Mouse (Mus musculus) cerebellum, adult 2 months (tissue): ENCODE measurements at regions not wholly inside any gene's neighbourhood (a gene's known extent, or its start where the extent isn't known, plus 50 kb on each side); places are given as distances from the start of the nearest gene placed in this dataset.

Experiments
- DNase-seq, 2 experiments: peaks; one replicate each; pipeline ENCODE4 v3.0.0; 2021
- H3K27ac ChIP-seq: fragments of 200-500 bp; 2 replicates; pipeline ENCODE4 v1.5.1; 2012; ENCODE audit warnings: low read length, control low read depth, inconsistent platforms; ENCODE audit not compliant: insufficient read depth
- H3K27me3 ChIP-seq: fragments of 200-500 bp; 2 replicates; pipeline ENCODE4 v1.6.1; 2012; ENCODE audit warnings: inconsistent platforms, mild to moderate bottlenecking, low read length, moderate library complexity; ENCODE audit not compliant: control insufficient read depth, insufficient read depth
- H3K4me1 ChIP-seq: fragments of 200-500 bp; 2 replicates; pipeline ENCODE4 v1.6.1; 2011; ENCODE audit warnings: low read length; ENCODE audit not compliant: control insufficient read depth, insufficient read depth
- H3K4me3 ChIP-seq: fragments of 200-500 bp; replicated peaks from 2 replicates; pipeline ENCODE3; 2011; ENCODE audit warnings: mild to moderate bottlenecking, low read depth, low read length, control low read depth; ENCODE audit not compliant: insufficient read depth
- CTCF ChIP-seq: fragments of 200-500 bp; IDR thresholded peaks from 2 replicates; pipeline ENCODE4 v1.5.1; 2011; ENCODE audit warnings: low read depth, mild to moderate bottlenecking, control low read depth, low read length, moderate library complexity, borderline replicate concordance; ENCODE audit not compliant: insufficient read depth
- POLR2A ChIP-seq: fragments of 200-500 bp; IDR thresholded peaks from 2 replicates; pipeline ENCODE4 v1.6.1; 2011; ENCODE audit warnings: low read length, control low read depth, borderline replicate concordance; ENCODE audit not compliant: insufficient read depth
- WGBS: fragments of 180-500 bp; shearing (Covaris S2); methylation state at CpG from one replicate; pipeline ENCODE4 v1.1.7; 2018; 5-methylcytosine and 5-hydroxymethylcytosine counted together

- 63% methylated on average over 5 of the region's 5 CpGs for WGBS
- TF ChIP-seq POLR2A = no peak
- no peak overlapping the region for H3K4me3 ChIP-seq
- no peaks in the 10 kb centered on the region for H3K27me3 ChIP-seq
- no peak for DNase-seq
- H3K4me1 ChIP-seq = no peaks in the 10 kb centered on the region
- no peak overlapping the region for H3K27ac ChIP-seq
Measured at GRCm38 (mm10) chr11:64172926-64173325, 93.7 kb upstream of the Cox10 start.

- Histone ChIP-seq H3K4me3 (no peak overlapping the region), H3K4me1 (no peaks in the 10 kb centered on the region), H3K27ac (no peak overlapping the region), H3K27me3 (no peaks in the 10 kb centered on the region)
- 40% methylated on average over 8 of the region's 8 CpGs for WGBS
- TF ChIP-seq CTCF (no peak), POLR2A (no peak)
- no peak for DNase-seq
Measured at GRCm38 (mm10) chr11:64168626-64169025, 89.4 kb upstream of the Cox10 start.

DNA sequence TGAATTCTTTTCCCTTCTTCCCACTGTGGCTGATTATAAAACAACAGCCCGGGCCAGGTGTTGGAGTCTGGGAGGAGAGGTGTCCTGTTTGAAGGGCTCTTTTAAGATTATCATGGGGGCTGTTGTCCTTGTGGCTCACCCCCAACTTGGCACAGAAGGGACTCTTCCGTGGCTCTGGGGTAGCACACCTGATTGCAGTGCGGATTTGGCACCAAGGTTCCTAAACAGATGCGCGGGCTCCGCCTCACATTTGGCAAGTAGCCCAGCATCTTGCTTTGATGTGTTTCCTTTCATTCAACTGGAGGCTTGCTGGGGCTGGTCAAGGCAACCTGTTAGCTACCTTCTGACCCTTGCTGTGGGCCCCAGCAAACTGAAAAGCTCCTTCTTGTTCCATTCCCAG, 85.5 kb upstream of the Cox10 start:
- H3K27ac ChIP-seq = no peak overlapping the region
- no peak for DNase-seq
- H3K4me3 ChIP-seq = no peak overlapping the region
- H3K4me1 ChIP-seq = no peaks in the 10 kb centered on the region
- WGBS = 22% methylated on average over 6 of the region's 6 CpGs
- no peak for TF ChIP-seq POLR2A
- no peaks in the 10 kb centered on the region for H3K27me3 ChIP-seq

GRCm38 (mm10) chr11:64158281-64158680, 79.0 kb upstream of the Cox10 start:
- no peaks in the 10 kb centered on the region for H3K4me1 ChIP-seq
- H3K27me3 ChIP-seq = no peaks in the 10 kb centered on the region
- TF ChIP-seq POLR2A (no peak), CTCF (no peak)
- no peak overlapping the region for H3K27ac ChIP-seq
- H3K4me3 ChIP-seq = no peak overlapping the region
- DNase-seq = no peak
- WGBS = 83% methylated on average over 5 of the region's 5 CpGs

- DNase-seq = no peak
- Histone ChIP-seq H3K27me3 (no peaks in the 10 kb centered on the region), H3K4me3 (no peak overlapping the region), H3K4me1 (no peaks in the 10 kb centered on the region), H3K27ac (no peak overlapping the region)
- 87% methylated on average over 7 of the region's 7 CpGs for WGBS
- no peak for TF ChIP-seq CTCF
Measured at GRCm38 (mm10) chr11:64156640-64157039, 77.4 kb upstream of the Cox10 start.

DNA sequence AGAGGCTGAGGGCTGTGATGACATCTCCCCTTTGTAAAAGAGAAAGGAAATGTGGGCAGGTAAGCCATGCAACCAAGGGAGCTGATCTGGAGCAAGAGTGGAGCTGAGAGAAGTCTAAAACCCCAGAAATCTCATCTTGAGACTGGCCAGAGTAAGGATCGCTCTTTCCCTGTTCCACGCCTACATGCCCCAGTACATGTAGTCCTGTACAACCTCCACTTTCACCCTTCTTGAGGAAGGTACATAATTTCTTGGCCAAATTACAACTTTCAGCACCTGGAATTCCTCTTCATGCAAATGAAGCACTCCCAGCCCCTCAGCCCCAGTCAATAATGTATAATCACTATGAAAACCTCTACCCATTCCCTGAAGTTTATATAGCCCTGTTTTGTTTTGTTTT, 60.2 kb upstream of the Cox10 start:
- Histone ChIP-seq H3K4me3 (no peak overlapping the region), H3K4me1 (no peaks in the 10 kb centered on the region), H3K27ac (no peak overlapping the region), H3K27me3 (no peaks in the 10 kb centered on the region)
- WGBS = 100% methylated on average over 2 of the region's 2 CpGs
- no peak for TF ChIP-seq CTCF
- no peak for TF ChIP-seq POLR2A
- no peak for DNase-seq

- TF ChIP-seq CTCF = no peak
- no peak for TF ChIP-seq POLR2A
- WGBS = 73% methylated on average over 4 of the region's 4 CpGs
- H3K4me1 ChIP-seq = no peaks in the 10 kb centered on the region
- no peak overlapping the region for H3K4me3 ChIP-seq
- no peak overlapping the region for H3K27ac ChIP-seq
- DNase-seq = no peak
- no peaks in the 10 kb centered on the region for H3K27me3 ChIP-seq
Measured at GRCm38 (mm10) chr11:64138934-64139333, 59.7 kb upstream of the Cox10 start.

- H3K4me3 ChIP-seq = no peak overlapping the region
- no peak for DNase-seq
- TF ChIP-seq CTCF = no peak
- TF ChIP-seq POLR2A = no peak
- 41% methylated on average over 5 of the region's 5 CpGs for WGBS
- no peaks in the 10 kb centered on the region for H3K4me1 ChIP-seq
- no peaks in the 10 kb centered on the region; the same call in 1 of the 2 replicates for H3K27me3 ChIP-seq
- no peak overlapping the region for H3K27ac ChIP-seq
Measured at GRCm38 (mm10) chr11:64135766-64136165, 56.5 kb upstream of the Cox10 start.

DNA sequence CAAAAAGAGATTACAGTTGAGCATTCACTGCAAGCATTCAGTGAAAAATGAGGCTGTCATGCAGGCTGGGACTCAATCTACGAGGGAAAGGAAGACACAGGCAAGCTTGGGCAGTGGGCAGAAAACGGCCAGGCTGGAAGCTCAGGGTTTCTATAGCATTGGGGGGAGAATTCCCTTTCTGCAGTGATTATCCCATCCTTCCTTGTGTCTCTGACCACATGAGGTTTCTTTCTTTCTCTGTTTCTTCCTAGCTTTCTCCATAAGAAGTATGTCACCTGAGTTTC, 56.0 kb upstream of the Cox10 start:
- TF ChIP-seq POLR2A = no peak
- TF ChIP-seq CTCF = no peak
- WGBS = 56% methylated on average over 2 of the region's 2 CpGs
- Histone ChIP-seq H3K27ac (no peak overlapping the region), H3K4me3 (no peak overlapping the region), H3K4me1 (no peaks in the 10 kb centered on the region), H3K27me3 (no peaks in the 10 kb centered on the region; the same call in 1 of the 2 replicates)
- DNase-seq = no peak
